Mouse (Mus musculus) stomach, postnatal 0 days (tissue): ENCODE measurements around the gene Plekha4.

Experiments
- CTCF ChIP-seq: IDR thresholded peaks from 2 replicates; pipeline ENCODE4 v1.5.1; 2016; ENCODE audit warnings: antibody characterized with exemption, low read depth, mild to moderate bottlenecking, moderate library complexity
- EP300 ChIP-seq: optimal IDR thresholded peaks from 2 replicates; pipeline ENCODE3; 2016; ENCODE audit warnings: antibody characterized with exemption

GRCm38 (mm10) chr7:45567112-45567779 lies 41.1 kb downstream of the Plekha4 start:
- TF ChIP-seq CTCF (no peak), EP300 (no peak)
